Mouse (Mus musculus) kidney, adult 9 months (tissue): ENCODE data around the gene Srsf2.
"Not testable (repeated sequence)": the region's sequence is repeated elsewhere in the genome, so short reads cannot be mapped to it uniquely, and the experiment has no call there.

Experiments used
- DNase-seq: peaks from one replicate; pipeline ENCODE4 v3.0.0; 2022

Gene Srsf2

DNA sequence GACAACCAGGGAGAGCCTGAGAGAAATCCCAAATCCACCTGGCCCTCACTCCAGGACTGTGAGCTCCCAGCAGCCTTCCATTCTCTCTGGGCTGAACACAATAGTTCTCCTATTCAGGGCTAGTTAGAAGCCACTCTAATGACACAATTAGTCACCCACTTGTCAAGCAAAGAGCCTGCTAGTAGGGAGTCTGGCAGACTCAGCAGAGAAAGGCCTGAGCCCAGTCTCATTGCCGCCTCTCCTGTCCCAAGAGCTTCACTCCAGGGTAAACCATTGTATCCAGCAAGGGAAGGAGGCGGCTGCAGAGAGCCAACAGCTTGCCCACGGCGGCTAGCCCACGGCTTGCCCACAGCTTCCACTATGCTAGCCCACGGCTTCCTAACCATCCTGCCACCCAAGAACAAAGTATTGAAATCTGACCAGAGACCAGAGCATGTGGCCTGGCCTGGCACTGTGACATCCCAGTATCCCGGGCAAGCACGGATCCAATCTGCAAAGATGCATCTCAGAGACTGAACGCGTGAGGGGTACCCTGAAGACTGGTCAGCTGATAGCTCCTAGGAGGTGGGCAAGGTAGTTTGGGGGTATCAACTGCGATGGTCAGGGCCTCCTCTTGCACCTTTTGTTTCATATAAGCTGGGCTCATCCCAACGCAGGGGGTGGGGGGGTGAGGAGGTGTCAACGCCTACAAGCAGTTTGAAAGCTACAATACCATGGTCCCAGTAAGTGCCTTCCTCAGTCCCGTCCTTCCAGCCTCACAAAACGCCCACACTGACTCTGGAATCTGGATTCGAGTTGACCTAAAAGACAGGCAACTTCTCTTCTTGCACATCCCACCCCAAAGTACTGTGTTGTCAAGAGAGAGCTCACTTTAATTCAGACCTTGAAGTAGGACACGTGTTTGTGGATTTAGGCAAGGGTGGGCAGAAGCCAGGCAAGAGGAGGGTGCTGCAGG is 26.1 kb downstream of the Srsf2 start:
- no peak for DNase-seq

- no peak for DNase-seq
Observed at GRCm38 (mm10) chr11:116825230-116825629, 27.7 kb downstream of the Srsf2 start.

- not testable (repeated sequence) for DNase-seq
Observed at GRCm38 (mm10) chr11:116823885-116824284, 29.0 kb downstream of the Srsf2 start.

- DNase-seq, result no peak
Observed at GRCm38 (mm10) chr11:116823255-116823654, 29.6 kb downstream of the Srsf2 start.

- DNase-seq, result no peak
Observed at GRCm38 (mm10) chr11:116822626-116823025, 30.3 kb downstream of the Srsf2 start.

- no peak for DNase-seq
Observed at GRCm38 (mm10) chr11:116822215-116822614, 30.7 kb downstream of the Srsf2 start.

- DNase-seq, result no peak
Observed at GRCm38 (mm10) chr11:116821057-116821940, 31.6 kb downstream of the Srsf2 start.

DNA sequence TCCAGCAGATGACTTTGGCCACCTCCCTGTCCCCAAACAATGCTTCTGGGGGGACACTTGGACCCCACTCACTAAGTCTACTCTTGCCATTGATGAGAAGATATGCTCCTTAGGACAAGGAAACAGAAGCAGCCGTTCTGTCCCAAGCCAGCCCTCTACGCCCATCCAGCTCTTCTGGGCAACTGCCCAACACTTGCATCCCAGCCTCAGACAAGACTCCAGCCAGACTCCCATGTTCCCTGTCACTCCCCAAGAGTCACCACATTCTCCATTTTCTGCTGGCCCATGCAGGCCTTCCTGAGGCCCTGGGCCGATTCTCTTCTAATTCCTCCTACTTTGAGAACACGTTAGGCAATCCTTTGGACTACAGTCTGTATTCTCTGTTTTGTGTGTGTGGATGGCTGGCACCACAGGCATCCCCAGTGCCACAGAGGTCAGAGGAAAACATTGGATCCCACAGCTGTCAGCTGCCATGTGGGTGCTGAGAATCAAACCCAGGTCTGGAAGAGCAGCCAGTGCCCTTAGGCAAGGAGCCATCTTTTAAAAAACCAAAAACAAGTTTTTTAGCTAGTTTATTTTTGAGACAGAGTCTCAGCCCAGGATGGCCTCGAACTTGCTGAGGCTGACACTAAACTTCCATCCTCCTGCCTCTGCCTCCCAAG is 32.8 kb downstream of the Srsf2 start:
- no peak for DNase-seq

GRCm38 (mm10) chr11:116818722-116819121 is 34.2 kb downstream of the Srsf2 start:
- DNase-seq, result peak; percentile 32

- no peak for DNase-seq
Observed at GRCm38 (mm10) chr11:116817567-116817966, 35.3 kb downstream of the Srsf2 start.

DNA sequence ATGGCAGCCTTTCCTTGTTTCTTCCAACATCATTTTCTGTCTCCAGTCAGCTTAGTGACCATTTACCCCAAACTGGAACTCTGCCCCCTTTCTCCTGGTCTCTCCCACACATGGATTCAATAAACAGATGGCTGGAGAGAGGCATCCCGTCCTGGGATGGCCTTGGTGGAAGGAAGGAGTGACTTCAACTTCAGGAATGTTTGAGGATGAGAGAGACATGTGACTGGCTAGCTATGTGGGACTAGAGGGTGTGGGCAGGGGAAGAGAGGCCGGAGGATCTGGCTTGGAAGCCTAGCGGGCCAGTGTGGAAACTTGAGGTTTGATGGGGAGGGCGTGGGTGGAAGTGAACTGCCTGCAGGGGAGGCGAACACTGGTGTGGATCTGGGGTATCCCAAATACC is 36.1 kb downstream of the Srsf2 start:
- no peak for DNase-seq

- no peak for DNase-seq
Observed at GRCm38 (mm10) chr11:116814884-116815415, 37.9 kb downstream of the Srsf2 start.

DNA sequence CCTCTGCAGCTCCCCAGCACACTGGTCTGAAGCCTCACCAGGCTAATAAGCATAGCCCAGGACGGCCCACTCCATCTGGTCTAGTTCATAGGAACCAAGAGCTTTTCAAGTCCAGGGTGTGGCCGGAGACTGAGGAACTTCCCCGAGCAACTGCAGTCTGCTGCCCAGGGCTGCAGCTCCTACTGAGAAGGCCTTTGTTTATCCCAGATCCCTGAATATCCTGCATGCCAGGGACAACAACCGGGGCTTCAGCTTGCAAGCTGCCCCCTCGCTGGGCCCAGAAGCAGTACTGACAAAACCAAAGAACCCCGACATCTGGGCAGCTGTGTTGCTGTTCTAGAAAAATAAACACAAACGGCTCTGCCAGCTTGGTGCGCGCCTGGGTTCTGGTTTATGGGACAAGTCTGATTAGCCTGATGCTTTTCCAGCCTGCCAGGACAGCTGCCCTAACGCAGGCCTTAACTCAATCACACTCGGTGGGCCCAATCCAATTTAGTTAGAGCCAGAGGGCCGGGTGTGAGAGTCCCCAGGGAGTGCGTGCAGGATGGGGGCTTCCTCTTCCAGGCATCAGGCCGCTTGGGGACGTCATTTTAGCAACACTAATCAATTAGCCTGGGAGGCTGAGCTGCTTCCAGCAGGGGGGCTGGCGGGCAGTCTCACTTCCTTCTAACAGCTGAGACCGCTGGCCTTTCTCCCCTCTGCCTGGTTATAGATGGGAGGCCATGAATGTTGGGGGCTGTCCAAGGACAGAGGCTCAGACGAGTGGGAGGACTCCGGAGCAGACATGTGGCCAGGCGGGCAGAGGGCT is 38.6 kb downstream of the Srsf2 start:
- DNase-seq, result peak; percentile 64

DNA sequence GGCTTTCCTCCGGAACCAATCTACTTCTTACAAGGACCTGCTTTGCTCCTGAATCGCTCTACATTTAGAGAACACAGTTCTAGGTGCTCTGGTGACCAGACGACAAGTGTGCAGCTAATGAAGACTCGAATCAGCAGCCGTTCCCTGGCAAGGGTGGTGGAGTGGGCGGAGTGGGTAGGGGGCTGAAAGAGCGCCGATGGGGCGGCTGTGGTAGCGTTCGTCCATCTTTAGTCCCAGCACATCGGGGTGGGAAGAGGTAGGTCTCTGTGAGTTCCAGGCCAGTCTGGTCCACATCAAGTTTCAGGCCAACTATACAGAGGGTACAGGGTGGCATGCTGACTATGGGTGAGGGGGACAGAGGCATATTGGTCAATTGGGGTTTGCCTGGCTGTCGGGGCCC is 39.3 kb downstream of the Srsf2 start:
- DNase-seq, result no peak

- DNase-seq, result no peak
Observed at GRCm38 (mm10) chr11:116812793-116813529, 39.9 kb downstream of the Srsf2 start.

- peak; percentile 35 for DNase-seq
Observed at GRCm38 (mm10) chr11:116810983-116811901, 41.7 kb downstream of the Srsf2 start.

- no peak for DNase-seq
Observed at GRCm38 (mm10) chr11:116810528-116810927, 42.4 kb downstream of the Srsf2 start.

DNA sequence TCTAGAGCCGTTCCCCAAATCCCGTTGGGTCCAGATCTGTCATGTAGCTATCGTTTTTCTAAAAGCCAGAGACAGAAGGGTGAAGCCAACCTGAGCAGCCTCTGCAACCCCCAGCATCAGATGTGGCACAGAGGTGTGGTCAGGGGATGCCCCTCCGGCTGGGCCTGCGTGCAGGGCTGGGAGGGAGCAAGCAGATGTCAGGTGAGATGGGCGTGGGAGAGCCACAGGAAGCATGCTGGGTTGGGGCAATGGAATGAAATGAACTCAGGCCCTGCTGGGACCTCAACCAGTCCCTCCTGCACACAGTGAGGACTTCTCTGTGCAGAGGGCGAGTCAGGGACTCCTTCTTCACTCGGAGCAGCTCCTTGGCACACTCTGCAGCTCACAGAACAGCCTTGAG is 43.4 kb downstream of the Srsf2 start:
- DNase-seq, result no peak

GRCm38 (mm10) chr11:116808811-116809395 is 44.0 kb downstream of the Srsf2 start:
- no peak for DNase-seq
